Mouse (Mus musculus) heart, adult 9 months (tissue): Measurements from ENCODE around the gene Etv6.
A peak's percentile ranks its signal among the peaks of the same experiment; 100 is the strongest.

ENCODE experiments used
- DNase-seq, 2 experiments: peaks; one replicate each; pipeline ENCODE4 v3.0.0; 2022; ENCODE audit warnings: low spot score in 2 of 2

The Etv6 gene

GRCm38 (mm10) chr6:134140718-134141615 is 105.5 kb downstream of the Etv6 start:
- no peak for DNase-seq

GRCm38 (mm10) chr6:134141616-134142165 is 106.2 kb downstream of the Etv6 start:
- no peak for DNase-seq

- no peak for DNase-seq
Measured at GRCm38 (mm10) chr6:134142700-134143099, 107.2 kb downstream of the Etv6 start.

- DNase-seq = peak; percentile 51 to 58
Measured at GRCm38 (mm10) chr6:134143649-134144097, 108.2 kb downstream of the Etv6 start.

GRCm38 (mm10) chr6:134144231-134145130 is 109.0 kb downstream of the Etv6 start:
- DNase-seq = peak; percentile 59 to 62

GRCm38 (mm10) chr6:134147596-134148442 is 112.3 kb downstream of the Etv6 start:
- DNase-seq = no peak

- no peak for DNase-seq
Measured at GRCm38 (mm10) chr6:134148443-134148942, 113.0 kb downstream of the Etv6 start.

GRCm38 (mm10) chr6:134149606-134150005 is 114.1 kb downstream of the Etv6 start:
- DNase-seq = no peak

- no peak for DNase-seq
Measured at GRCm38 (mm10) chr6:134151022-134151680, 115.7 kb downstream of the Etv6 start.

GRCm38 (mm10) chr6:134151853-134152505 is 116.5 kb downstream of the Etv6 start:
- peak; percentile 84 to 86 for DNase-seq

GRCm38 (mm10) chr6:134152539-134152938 is 117.0 kb downstream of the Etv6 start:
- DNase-seq = no peak

GRCm38 (mm10) chr6:134154746-134155145 is 119.2 kb downstream of the Etv6 start:
- DNase-seq = no peak

- DNase-seq = peak in 1 of 2 experiments; percentile 34
Measured at GRCm38 (mm10) chr6:134155900-134156623, 120.6 kb downstream of the Etv6 start.

- DNase-seq = no peak
Measured at GRCm38 (mm10) chr6:134157533-134158115, 122.1 kb downstream of the Etv6 start.

GRCm38 (mm10) chr6:134158201-134158600 is 122.7 kb downstream of the Etv6 start:
- no peak for DNase-seq

- no peak for DNase-seq
Measured at GRCm38 (mm10) chr6:134159672-134160071, 124.2 kb downstream of the Etv6 start.

GRCm38 (mm10) chr6:134161040-134161439 is 125.5 kb downstream of the Etv6 start:
- DNase-seq = peak in 1 of 2 experiments; percentile 36

- DNase-seq = no peak
Measured at GRCm38 (mm10) chr6:134163346-134163745, 127.8 kb downstream of the Etv6 start.

GRCm38 (mm10) chr6:134164356-134164755 is 128.9 kb downstream of the Etv6 start:
- no peak for DNase-seq
